Mouse (Mus musculus): ENCODE measurements at regions not wholly inside any gene's neighbourhood (a gene's known extent, or its start where the extent isn't known, plus 50 kb on each side); places are given as distances from the start of the nearest gene placed in this dataset.

DNA sequence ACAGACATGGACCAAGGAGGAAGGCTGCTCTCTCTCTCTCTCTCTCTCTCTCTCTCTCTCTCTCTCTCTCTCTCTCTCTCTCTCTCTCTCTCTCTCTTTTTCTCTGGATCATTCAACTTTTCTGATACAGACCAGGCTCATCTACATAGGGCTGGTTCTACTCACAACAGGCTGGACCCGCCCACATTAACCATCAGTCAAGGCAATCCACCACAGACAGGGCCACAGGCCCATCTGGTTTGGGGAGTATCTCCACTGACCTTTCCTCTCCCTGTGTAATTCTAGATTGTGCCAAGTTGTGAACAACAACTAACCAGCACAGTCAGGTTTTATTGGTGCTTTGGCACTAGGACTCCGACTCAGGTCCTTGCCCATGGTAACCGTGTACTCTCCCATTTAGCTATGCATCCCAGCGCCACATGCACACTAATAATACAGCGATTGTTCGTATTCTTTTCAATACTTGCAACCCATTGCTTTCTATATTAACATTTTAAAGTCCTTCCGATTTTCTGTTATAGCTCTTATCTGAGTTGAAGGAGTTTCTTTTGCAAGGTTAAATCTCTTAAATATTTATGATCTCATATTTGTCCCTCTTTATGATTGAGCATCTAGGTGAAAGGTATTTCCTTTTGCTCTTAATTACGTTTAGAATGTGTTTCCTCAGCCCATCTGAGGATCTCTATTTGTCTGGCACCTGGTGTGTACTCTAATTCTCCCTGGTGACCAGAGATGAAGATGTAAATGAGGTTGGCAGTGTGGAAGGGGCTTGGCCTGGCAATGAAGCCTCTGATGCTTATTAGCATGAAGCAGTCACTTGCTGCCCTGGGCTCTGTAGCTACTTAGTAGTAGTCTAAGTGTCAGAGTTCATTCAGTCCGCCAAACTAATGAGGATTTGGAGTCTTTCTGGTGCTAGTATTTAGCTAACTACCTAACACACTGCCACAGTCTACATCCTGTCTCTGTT, 117.7 kb upstream of the App start:
- no peak overlapping the region for H3K27ac ChIP-seq (ENCODE audit: low read depth, low read length)
- H3K4me3 ChIP-seq (ENCODE audit: low read depth, low read length) = no peak overlapping the region
- no peak overlapping the region for H3K9ac ChIP-seq (replicated peaks; ENCODE audit: low read depth, low read length)
- H3K9me3 ChIP-seq (ENCODE audit: control insufficient read depth, low read length) = no peaks in the 10 kb centered on the region
- no peak overlapping the region for H3K4me2 ChIP-seq (ENCODE audit: low read depth, low read length)
- H3K4me1 ChIP-seq (ENCODE audit: control insufficient read depth, insufficient read depth, low read length) = no peaks in the 10 kb centered on the region
- no peaks in the 10 kb centered on the region for H3K36me3 ChIP-seq (ENCODE audit: control insufficient read depth, insufficient read depth, low read length)
- H3K27me3 ChIP-seq (ENCODE audit: control insufficient read depth, insufficient read depth, low read length) = no peaks in the 10 kb centered on the region
- 73% methylated on average over 9 of the region's 9 CpGs for WGBS
- ATAC-seq (ENCODE audit: low read depth) = 0 out of 2 replicates have a peak, but pooled peaks have one; percentile 14

GRCm38 (mm10) chr16:85277862-85278261, 104.3 kb upstream of the App start:
- WGBS = 66% methylated on average over 1 of the region's 1 CpGs
- Histone ChIP-seq H3K27me3 (ENCODE audit: control insufficient read depth, insufficient read depth, low read length) (no peaks in the 10 kb centered on the region), H3K9ac (replicated peaks; ENCODE audit: low read depth, low read length) (no peak overlapping the region), H3K4me2 (ENCODE audit: low read depth, low read length) (no peak overlapping the region), H3K36me3 (ENCODE audit: control insufficient read depth, insufficient read depth, low read length) (no peaks in the 10 kb centered on the region), H3K27ac (ENCODE audit: low read depth, low read length) (no peak overlapping the region), H3K4me3 (ENCODE audit: low read depth, low read length) (no peak overlapping the region), H3K4me1 (ENCODE audit: control insufficient read depth, insufficient read depth, low read length) (no peaks in the 10 kb centered on the region), H3K9me3 (ENCODE audit: control insufficient read depth, low read length) (no peaks in the 10 kb centered on the region)
- ATAC-seq (ENCODE audit: low read depth) = no peak

DNA sequence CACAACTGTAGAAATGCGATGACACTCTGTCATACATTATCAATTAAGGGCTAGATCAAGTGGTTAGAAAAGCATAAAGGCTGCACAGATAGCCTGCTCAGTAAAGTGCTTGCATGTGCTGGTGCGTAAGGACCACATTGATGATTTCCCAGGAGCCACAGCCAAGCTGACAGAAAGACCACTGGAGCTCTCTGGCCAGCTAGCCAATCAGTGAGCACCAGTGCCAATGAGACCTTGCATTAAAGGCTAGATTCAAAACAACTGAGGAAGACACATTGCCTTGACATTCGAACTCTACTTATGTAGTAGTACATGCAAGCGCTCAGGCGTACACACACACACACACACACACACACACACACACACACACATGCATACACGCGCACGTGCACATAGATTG, 96.1 kb upstream of the App start:
- Histone ChIP-seq H3K9ac (replicated peaks; ENCODE audit: low read depth, low read length) (no peak overlapping the region), H3K9me3 (ENCODE audit: control insufficient read depth, low read length) (no peaks in the 10 kb centered on the region), H3K4me3 (ENCODE audit: low read depth, low read length) (no peak overlapping the region), H3K27me3 (ENCODE audit: control insufficient read depth, insufficient read depth, low read length) (no peaks in the 10 kb centered on the region), H3K4me2 (ENCODE audit: low read depth, low read length) (no peak overlapping the region), H3K36me3 (ENCODE audit: control insufficient read depth, insufficient read depth, low read length) (no peaks in the 10 kb centered on the region), H3K4me1 (ENCODE audit: control insufficient read depth, insufficient read depth, low read length) (no peaks in the 10 kb centered on the region), H3K27ac (ENCODE audit: low read depth, low read length) (no peak overlapping the region)
- no peak for ATAC-seq (ENCODE audit: low read depth)
- 82% methylated on average over 8 of the region's 8 CpGs for WGBS

DNA sequence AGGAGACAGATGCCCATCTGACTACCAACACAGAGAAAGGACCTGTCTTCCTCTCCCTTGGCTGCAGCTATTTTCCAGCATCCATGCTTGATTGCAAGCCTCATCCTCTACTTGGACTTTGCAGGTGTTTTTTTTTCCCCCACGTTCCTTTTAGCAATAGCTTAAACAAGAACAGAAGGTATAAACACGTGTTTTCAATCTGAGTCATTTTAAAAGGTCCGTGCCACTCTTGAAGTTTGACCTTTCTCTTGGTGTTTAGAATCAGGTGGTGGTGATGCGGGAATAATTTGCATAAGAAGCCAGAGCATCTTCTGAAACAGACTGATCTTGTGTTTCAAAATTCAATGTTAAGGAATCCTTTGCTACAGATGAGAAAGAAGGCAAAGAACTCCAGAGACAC, 86.3 kb upstream of the App start:
- 79% methylated on average over 4 of the region's 4 CpGs for WGBS
- Histone ChIP-seq H3K4me3 (ENCODE audit: low read depth, low read length) (no peak overlapping the region), H3K4me1 (ENCODE audit: control insufficient read depth, insufficient read depth, low read length) (no peaks in the 10 kb centered on the region), H3K4me2 (ENCODE audit: low read depth, low read length) (no peak overlapping the region), H3K27me3 (ENCODE audit: control insufficient read depth, insufficient read depth, low read length) (no peaks in the 10 kb centered on the region), H3K36me3 (ENCODE audit: control insufficient read depth, insufficient read depth, low read length) (no peaks in the 10 kb centered on the region), H3K27ac (ENCODE audit: low read depth, low read length) (no peak overlapping the region), H3K9me3 (ENCODE audit: control insufficient read depth, low read length) (no peaks in the 10 kb centered on the region), H3K9ac (replicated peaks; ENCODE audit: low read depth, low read length) (no peak overlapping the region)
- ATAC-seq (ENCODE audit: low read depth) = no peak

DNA sequence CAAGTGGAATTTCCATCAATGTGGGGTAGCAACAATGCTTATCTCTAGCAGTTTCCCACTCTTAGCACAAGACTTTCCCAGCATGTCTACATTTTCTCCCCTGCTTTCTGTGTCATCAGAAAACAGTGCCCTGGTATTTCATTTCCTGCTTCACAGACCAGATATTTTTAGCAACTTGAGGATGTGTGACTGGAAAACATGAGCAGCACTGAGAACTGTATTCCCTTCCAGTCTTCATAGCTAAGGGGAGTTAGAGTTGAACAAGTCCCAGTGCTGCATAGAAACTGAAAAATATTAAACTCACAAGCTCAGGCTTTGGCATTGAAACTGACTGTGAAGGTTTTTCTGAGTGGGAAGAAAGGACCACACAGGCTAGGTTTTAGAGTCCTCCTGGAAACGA, 73.7 kb upstream of the App start:
- Histone ChIP-seq H3K27ac (ENCODE audit: low read depth, low read length) (no peak overlapping the region), H3K4me1 (ENCODE audit: control insufficient read depth, insufficient read depth, low read length) (no peaks in the 10 kb centered on the region), H3K36me3 (ENCODE audit: control insufficient read depth, insufficient read depth, low read length) (no peaks in the 10 kb centered on the region), H3K27me3 (ENCODE audit: control insufficient read depth, insufficient read depth, low read length) (no peaks in the 10 kb centered on the region), H3K4me2 (ENCODE audit: low read depth, low read length) (no peak overlapping the region), H3K9me3 (ENCODE audit: control insufficient read depth, low read length) (no peaks in the 10 kb centered on the region), H3K9ac (replicated peaks; ENCODE audit: low read depth, low read length) (no peak overlapping the region), H3K4me3 (ENCODE audit: low read depth, low read length) (no peak overlapping the region)
- ATAC-seq (ENCODE audit: low read depth) = no peak
- 78% methylated on average over 1 of the region's 1 CpGs for WGBS

GRCm38 (mm10) chr16:85233037-85233436, 59.5 kb upstream of the App start:
- no peak for ATAC-seq (ENCODE audit: low read depth)
- no peak overlapping the region for H3K27ac ChIP-seq (ENCODE audit: low read depth, low read length)
- WGBS = 100% methylated on average over 1 of the region's 1 CpGs
- H3K9ac ChIP-seq (replicated peaks; ENCODE audit: low read depth, low read length) = no peak overlapping the region
- H3K9me3 ChIP-seq (ENCODE audit: control insufficient read depth, low read length) = no peaks in the 10 kb centered on the region
- no peak overlapping the region for H3K4me2 ChIP-seq (ENCODE audit: low read depth, low read length)
- no peak overlapping the region for H3K4me3 ChIP-seq (ENCODE audit: low read depth, low read length)
- no peaks in the 10 kb centered on the region for H3K4me1 ChIP-seq (ENCODE audit: control insufficient read depth, insufficient read depth, low read length)
- no peaks in the 10 kb centered on the region for H3K27me3 ChIP-seq (ENCODE audit: control insufficient read depth, insufficient read depth, low read length)
- no peaks in the 10 kb centered on the region for H3K36me3 ChIP-seq (ENCODE audit: control insufficient read depth, insufficient read depth, low read length)

DNA sequence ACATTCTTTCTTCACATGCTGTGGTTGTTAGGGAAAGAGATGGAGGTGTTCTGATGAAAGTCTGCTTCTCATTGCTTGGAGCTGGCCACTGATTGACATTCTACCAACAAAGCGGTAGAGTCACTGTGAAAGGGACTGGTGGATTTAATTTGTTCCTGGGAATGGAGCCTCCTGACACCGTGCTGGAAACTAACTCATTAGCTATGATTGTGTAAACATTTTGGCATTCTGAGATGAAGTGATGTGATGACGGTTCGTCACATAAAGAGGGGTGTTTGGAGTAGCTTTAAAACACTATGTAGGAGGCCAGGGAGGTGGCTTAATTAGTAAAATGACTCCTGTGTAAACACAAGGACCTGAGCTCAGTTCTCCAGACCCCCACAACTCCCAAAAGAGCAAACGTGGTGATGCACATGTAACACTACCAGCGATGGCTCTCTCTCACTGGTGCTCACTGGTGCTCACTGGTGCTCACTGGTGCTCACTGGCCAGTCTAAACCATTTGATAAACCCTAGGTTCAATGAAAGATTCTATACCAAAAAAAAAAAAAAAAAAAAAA, 58.4 kb upstream of the App start:
- no peaks in the 10 kb centered on the region for H3K27me3 ChIP-seq (ENCODE audit: control insufficient read depth, insufficient read depth, low read length)
- no peak for ATAC-seq (ENCODE audit: low read depth)
- H3K9ac ChIP-seq (replicated peaks; ENCODE audit: low read depth, low read length) = no peak overlapping the region
- H3K27ac ChIP-seq (ENCODE audit: low read depth, low read length) = no peak overlapping the region
- no peak overlapping the region for H3K4me2 ChIP-seq (ENCODE audit: low read depth, low read length)
- no peaks in the 10 kb centered on the region for H3K9me3 ChIP-seq (ENCODE audit: control insufficient read depth, low read length)
- H3K4me3 ChIP-seq (ENCODE audit: low read depth, low read length) = no peak overlapping the region
- 84% methylated on average over 6 of the region's 6 CpGs for WGBS
- H3K36me3 ChIP-seq (ENCODE audit: control insufficient read depth, insufficient read depth, low read length) = no peaks in the 10 kb centered on the region
- H3K4me1 ChIP-seq (ENCODE audit: control insufficient read depth, insufficient read depth, low read length) = no peaks in the 10 kb centered on the region

DNA sequence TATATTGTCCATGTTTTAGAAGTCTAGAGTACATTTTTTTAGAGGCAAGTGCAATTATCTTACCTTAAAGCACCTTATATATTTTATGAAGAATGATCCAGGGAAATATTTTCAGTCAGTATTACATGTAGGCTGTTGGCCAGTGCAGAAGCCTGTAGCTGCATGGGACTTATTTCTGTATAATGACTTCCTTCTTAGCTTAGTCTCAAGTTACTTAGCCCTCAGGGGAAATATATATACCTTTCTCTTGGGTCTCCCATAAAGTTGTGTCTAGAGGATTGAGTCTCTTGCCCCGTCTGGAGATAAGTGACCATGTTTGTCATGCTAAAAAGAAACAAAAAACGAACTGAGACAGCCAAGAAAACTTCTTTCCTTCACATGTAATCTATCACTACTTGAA, 57.8 kb upstream of the App start:
- Histone ChIP-seq H3K36me3 (ENCODE audit: control insufficient read depth, insufficient read depth, low read length) (no peaks in the 10 kb centered on the region), H3K27ac (ENCODE audit: low read depth, low read length) (no peak overlapping the region), H3K4me2 (ENCODE audit: low read depth, low read length) (no peak overlapping the region), H3K9me3 (ENCODE audit: control insufficient read depth, low read length) (no peaks in the 10 kb centered on the region), H3K27me3 (ENCODE audit: control insufficient read depth, insufficient read depth, low read length) (no peaks in the 10 kb centered on the region), H3K4me1 (ENCODE audit: control insufficient read depth, insufficient read depth, low read length) (no peaks in the 10 kb centered on the region), H3K9ac (replicated peaks; ENCODE audit: low read depth, low read length) (no peak overlapping the region), H3K4me3 (ENCODE audit: low read depth, low read length) (no peak overlapping the region)
- no peak for ATAC-seq (ENCODE audit: low read depth)
- 61% methylated on average over 2 of the region's 2 CpGs for WGBS

DNA sequence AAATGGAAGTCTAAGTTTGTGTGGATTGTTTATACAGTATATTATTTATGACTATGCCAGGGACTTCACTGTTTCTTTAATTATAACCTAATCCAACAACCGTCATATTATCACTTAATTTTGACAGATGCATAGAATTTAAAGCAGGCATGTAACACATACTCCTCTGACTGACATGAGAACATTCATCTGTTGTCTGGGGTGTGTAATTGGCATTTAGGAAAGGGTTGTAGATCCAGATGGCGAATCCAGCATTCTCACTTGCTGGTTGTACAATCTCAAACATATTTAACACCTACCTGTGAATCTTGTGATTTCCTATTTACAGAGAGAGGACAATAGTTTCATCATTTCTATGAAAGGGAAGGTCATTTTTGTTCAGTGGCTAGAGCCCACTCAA, 50.8 kb upstream of the App start:
- no peaks in the 10 kb centered on the region for H3K27me3 ChIP-seq (ENCODE audit: control insufficient read depth, insufficient read depth, low read length)
- H3K4me3 ChIP-seq (ENCODE audit: low read depth, low read length) = no peak overlapping the region
- 92% methylated on average over 2 of the region's 2 CpGs for WGBS
- no peak overlapping the region for H3K9ac ChIP-seq (replicated peaks; ENCODE audit: low read depth, low read length)
- no peak for ATAC-seq (ENCODE audit: low read depth)
- no peak overlapping the region for H3K4me2 ChIP-seq (ENCODE audit: low read depth, low read length)
- no peaks in the 10 kb centered on the region for H3K36me3 ChIP-seq (ENCODE audit: control insufficient read depth, insufficient read depth, low read length)
- no peaks in the 10 kb centered on the region for H3K4me1 ChIP-seq (ENCODE audit: control insufficient read depth, insufficient read depth, low read length)
- H3K27ac ChIP-seq (ENCODE audit: low read depth, low read length) = no peak overlapping the region
- no peaks in the 10 kb centered on the region for H3K9me3 ChIP-seq (ENCODE audit: control insufficient read depth, low read length)

Measured in neural tube, embryonic 14.5 days (tissue).